Mouse (Mus musculus): ENCODE results near the gene Supt4a. TPM values are rescaled to one million over a fixed set of nuclear protein-coding genes. Genes with fewer than 3 reads are reported as not detected.

Supt4a gene
- polyA plus RNA-seq, 1 experiment from 2014 or later = 165 TPM

GRCm38 (mm10) chr11:87762702-87763385 lies 25.5 kb downstream of the Supt4a start:
- Histone ChIP-seq H3K27ac (replicated peaks) (peak overlapping the region; percentile 84), H3K4me3 (peak overlapping the region; percentile 68), H3K27me3 (peaks cover 61% of the 10 kb centered on the region), H3K9ac (peak overlapping the region; percentile 85), H3K9me3 (no peaks in the 10 kb centered on the region), H3K36me3 (0 out of 2 replicates have a peak, but pooled peaks cover 7% of the 10 kb centered on the region), H3K4me1 (replicated peaks) (peaks cover 59% of the 10 kb centered on the region), H3K4me2 (peak overlapping the region; percentile 96)
- 42% methylated on average over 12 of the region's 12 CpGs for WGBS
- ATAC-seq (ENCODE audit: low read depth) = no peak

- peaks cover 13% of the 10 kb centered on the region; the same call in 1 of the 2 replicates for H3K36me3 ChIP-seq
- H3K4me3 ChIP-seq = peak overlapping the region; percentile 68
- H3K9ac ChIP-seq = peak overlapping the region; percentile 85
- H3K9me3 ChIP-seq = no peaks in the 10 kb centered on the region
- H3K27ac ChIP-seq (replicated peaks) = peak overlapping the region; percentile 84
- WGBS = 1% methylated on average over 17 of the region's 17 CpGs
- H3K4me2 ChIP-seq = peak overlapping the region; percentile 96
- peak; percentile 68 for ATAC-seq (ENCODE audit: low read depth)
- H3K27me3 ChIP-seq = peaks cover 61% of the 10 kb centered on the region
- H3K4me1 ChIP-seq (replicated peaks) = peaks cover 59% of the 10 kb centered on the region
These were observed 26.2 kb downstream of the Supt4a start for GRCm38 (mm10) chr11:87763511-87763987.

- ATAC-seq (ENCODE audit: low read depth) = peak; percentile 48
- peaks cover 59% of the 10 kb centered on the region for H3K4me1 ChIP-seq (replicated peaks)
- WGBS = under 1% methylated on average over 65 of the region's 65 CpGs
- H3K4me2 ChIP-seq = peak overlapping the region; percentile 96
- peak overlapping the region; percentile 85 for H3K9ac ChIP-seq
- no peaks in the 10 kb centered on the region for H3K9me3 ChIP-seq
- peak overlapping the region; percentile 68 for H3K4me3 ChIP-seq
- H3K27ac ChIP-seq (replicated peaks) = peak overlapping the region; percentile 84
- H3K36me3 ChIP-seq = peaks cover 18% of the 10 kb centered on the region
- peaks cover 61% of the 10 kb centered on the region for H3K27me3 ChIP-seq
These were observed 26.9 kb downstream of the Supt4a start for GRCm38 (mm10) chr11:87763988-87764876.

- peaks cover 59% of the 10 kb centered on the region for H3K36me3 ChIP-seq
These were observed 31.4 kb downstream of the Supt4a start for GRCm38 (mm10) chr11:87768745-87769144.

GRCm38 (mm10) chr11:87770989-87771388 lies 33.6 kb downstream of the Supt4a start:
- no peak overlapping the region for H3K4me3 ChIP-seq
- 63% methylated on average over 3 of the region's 3 CpGs for WGBS
- no peaks in the 10 kb centered on the region for H3K9me3 ChIP-seq
- no peak for ATAC-seq (ENCODE audit: low read depth)
- H3K4me1 ChIP-seq (replicated peaks) = no peaks in the 10 kb centered on the region
- no peak overlapping the region for H3K9ac ChIP-seq
- no peak overlapping the region for H3K27ac ChIP-seq (replicated peaks)
- no peak overlapping the region for H3K4me2 ChIP-seq
- peaks cover 73% of the 10 kb centered on the region for H3K36me3 ChIP-seq
- peaks cover 25% of the 10 kb centered on the region for H3K27me3 ChIP-seq

More at GRCm38 (mm10) chr11:87768745-87769144, 31.4 kb downstream of the Supt4a start:
- no peak for ATAC-seq (ENCODE audit: low read depth)
- no peak overlapping the region for H3K9ac ChIP-seq
- no peak overlapping the region for H3K4me3 ChIP-seq
- H3K4me2 ChIP-seq = no peak overlapping the region
- 95% methylated on average over 4 of the region's 4 CpGs for WGBS
- H3K27me3 ChIP-seq = peaks cover 42% of the 10 kb centered on the region
- no peak overlapping the region for H3K27ac ChIP-seq (replicated peaks)
- H3K9me3 ChIP-seq = no peaks in the 10 kb centered on the region
- H3K4me1 ChIP-seq (replicated peaks) = peaks cover 18% of the 10 kb centered on the region

- no peak for ATAC-seq (ENCODE audit: low read depth)
- H3K4me1 ChIP-seq (replicated peaks) = no peaks in the 10 kb centered on the region
- no peak overlapping the region for H3K4me2 ChIP-seq
- no peak overlapping the region for H3K4me3 ChIP-seq
- H3K27ac ChIP-seq (replicated peaks) = no peak overlapping the region
- H3K27me3 ChIP-seq = peaks cover 24% of the 10 kb centered on the region
- H3K9me3 ChIP-seq = no peaks in the 10 kb centered on the region
- H3K9ac ChIP-seq = no peak overlapping the region
- WGBS = 92% methylated on average over 3 of the region's 3 CpGs
- peaks cover 80% of the 10 kb centered on the region for H3K36me3 ChIP-seq
These were observed 35.0 kb downstream of the Supt4a start for GRCm38 (mm10) chr11:87772354-87772753.

- Histone ChIP-seq H3K4me3 (peak overlapping the region; percentile 29), H3K4me2 (peak overlapping the region; percentile 59), H3K9me3 (no peaks in the 10 kb centered on the region), H3K36me3 (peaks cover 65% of the 10 kb centered on the region), H3K4me1 (replicated peaks) (peaks cover 15% of the 10 kb centered on the region), H3K9ac (peak overlapping the region; percentile 64), H3K27me3 (peaks cover 42% of the 10 kb centered on the region), H3K27ac (replicated peaks) (no peak overlapping the region)
- ATAC-seq (ENCODE audit: low read depth) = peak; percentile 69
- 7% methylated on average over 31 of the region's 32 CpGs for WGBS
These were observed 40.9 kb downstream of the Supt4a start for GRCm38 (mm10) chr11:87778100-87778765.

- Histone ChIP-seq H3K27ac (replicated peaks) (no peak overlapping the region), H3K4me2 (peak overlapping the region; percentile 59), H3K4me1 (replicated peaks) (peaks cover 15% of the 10 kb centered on the region), H3K9me3 (no peaks in the 10 kb centered on the region), H3K27me3 (peaks cover 42% of the 10 kb centered on the region), H3K36me3 (peaks cover 63% of the 10 kb centered on the region), H3K4me3 (peak overlapping the region; percentile 29; the same call in 1 of the 2 replicates), H3K9ac (0 out of 2 replicates have a peak overlapping the region, but pooled peaks have one; percentile 64)
- ATAC-seq (ENCODE audit: low read depth) = no peak
- 46% methylated on average over 12 of the region's 12 CpGs for WGBS
These were observed 41.6 kb downstream of the Supt4a start for GRCm38 (mm10) chr11:87778915-87779314.

GRCm38 (mm10) chr11:87779392-87779791 lies 42.0 kb downstream of the Supt4a start:
- Histone ChIP-seq H3K9me3 (no peaks in the 10 kb centered on the region), H3K36me3 (peaks cover 63% of the 10 kb centered on the region), H3K27me3 (peaks cover 42% of the 10 kb centered on the region), H3K9ac (no peak overlapping the region), H3K4me1 (replicated peaks) (peaks cover 15% of the 10 kb centered on the region), H3K4me2 (no peak overlapping the region), H3K4me3 (no peak overlapping the region), H3K27ac (replicated peaks) (no peak overlapping the region)
- no peak for ATAC-seq (ENCODE audit: low read depth)
- 84% methylated on average over 4 of the region's 4 CpGs for WGBS

GRCm38 (mm10) chr11:87780130-87780529 lies 42.8 kb downstream of the Supt4a start:
- H3K36me3 ChIP-seq = peaks cover 64% of the 10 kb centered on the region
- WGBS = 87% methylated on average over 8 of the region's 8 CpGs
- H3K4me2 ChIP-seq = no peak overlapping the region
- peaks cover 15% of the 10 kb centered on the region for H3K4me1 ChIP-seq (replicated peaks)
- no peak overlapping the region for H3K27ac ChIP-seq (replicated peaks)
- no peak overlapping the region for H3K9ac ChIP-seq
- no peaks in the 10 kb centered on the region for H3K9me3 ChIP-seq
- ATAC-seq (ENCODE audit: low read depth) = no peak
- no peak overlapping the region for H3K4me3 ChIP-seq
- peaks cover 42% of the 10 kb centered on the region for H3K27me3 ChIP-seq

GRCm38 (mm10) chr11:87790088-87790487 lies 52.7 kb downstream of the Supt4a start:
- H3K4me3 ChIP-seq = no peak overlapping the region
- no peak overlapping the region for H3K4me2 ChIP-seq
- no peaks in the 10 kb centered on the region for H3K9me3 ChIP-seq
- 89% methylated on average over 6 of the region's 6 CpGs for WGBS
- H3K36me3 ChIP-seq = peaks cover 6% of the 10 kb centered on the region
- no peak overlapping the region for H3K27ac ChIP-seq (replicated peaks)
- H3K9ac ChIP-seq = no peak overlapping the region
- H3K27me3 ChIP-seq = no peaks in the 10 kb centered on the region; the same call in 1 of the 2 replicates
- no peaks in the 10 kb centered on the region for H3K4me1 ChIP-seq (replicated peaks)
- no peak for ATAC-seq (ENCODE audit: low read depth)

All from neural tube, embryonic 13.5 days (tissue).